Mouse (Mus musculus) embryonic fibroblast, embryonic 13.5 days (primary cell): ENCODE data around the gene Rere. TPM values are rescaled to one million over a fixed set of nuclear protein-coding genes. Genes with fewer than 3 reads are reported as not detected.

Source experiments
- H3K27ac ChIP-seq: 2 replicates; pipeline ENCODE4 v1.5.1; 2012; ENCODE audit warnings: low read length, control low read depth, inconsistent platforms; ENCODE audit not compliant: insufficient read depth
- H3K4me1 ChIP-seq: 2 replicates; pipeline ENCODE4 v1.6.1; 2011; ENCODE audit warnings: low read length; ENCODE audit not compliant: control insufficient read depth, insufficient read depth
- H3K4me3 ChIP-seq: 2 replicates; pipeline ENCODE4 v1.5.1; 2011; ENCODE audit warnings: mild to moderate bottlenecking, control low read depth, low read length; ENCODE audit not compliant: insufficient read depth
- CTCF ChIP-seq: IDR thresholded peaks from 2 replicates; pipeline ENCODE4 v1.5.1; 2011; ENCODE audit warnings: mild to moderate bottlenecking, control low read depth, low read length, moderate library complexity, borderline replicate concordance; ENCODE audit not compliant: insufficient read depth
- POLR2A ChIP-seq: IDR thresholded peaks from 2 replicates; pipeline ENCODE4 v1.6.1; 2011; ENCODE audit warnings: low read depth, mild to moderate bottlenecking, control low read depth, low read length, moderate library complexity
- polyA plus RNA-seq: library from polyadenylated mRNA; stranded (reverse); fragments of >200 nt; gene quantifications from 2 replicates; pipeline ENCODE4 v1.2.4, GENCODE M21; 2011; ENCODE audit warnings: low read depth; ENCODE audit not compliant: missing spikeins, insufficient read length

Rere gene
- polyA plus RNA-seq, 1 experiment = 59.0 TPM

DNA sequence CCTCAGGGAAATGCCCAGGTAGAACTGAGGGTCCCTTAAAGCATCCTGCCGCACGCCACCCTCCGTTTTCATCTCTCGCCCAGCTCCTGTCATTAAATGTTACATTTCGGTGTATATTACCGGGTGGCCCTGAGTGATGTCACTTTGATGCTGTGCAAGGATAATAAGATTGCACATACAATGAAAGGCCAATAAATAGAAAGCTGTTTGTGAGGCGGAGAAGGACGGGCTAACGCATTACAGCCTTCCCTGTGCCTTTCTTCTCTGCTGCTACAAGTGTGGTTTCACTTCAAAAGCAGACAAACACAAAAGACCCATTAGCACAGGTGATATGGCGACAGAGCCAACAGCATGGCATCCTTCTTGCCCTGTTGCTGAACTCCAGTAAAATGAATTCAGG lies 320.0 kb downstream of the Rere start:
- no peak overlapping the region for H3K4me3 ChIP-seq
- H3K27ac ChIP-seq = no peak overlapping the region
- H3K4me1 ChIP-seq = peaks cover 8% of the 10 kb centered on the region; the same call in 1 of the 2 replicates
- TF ChIP-seq CTCF (no peak), POLR2A (no peak)

DNA sequence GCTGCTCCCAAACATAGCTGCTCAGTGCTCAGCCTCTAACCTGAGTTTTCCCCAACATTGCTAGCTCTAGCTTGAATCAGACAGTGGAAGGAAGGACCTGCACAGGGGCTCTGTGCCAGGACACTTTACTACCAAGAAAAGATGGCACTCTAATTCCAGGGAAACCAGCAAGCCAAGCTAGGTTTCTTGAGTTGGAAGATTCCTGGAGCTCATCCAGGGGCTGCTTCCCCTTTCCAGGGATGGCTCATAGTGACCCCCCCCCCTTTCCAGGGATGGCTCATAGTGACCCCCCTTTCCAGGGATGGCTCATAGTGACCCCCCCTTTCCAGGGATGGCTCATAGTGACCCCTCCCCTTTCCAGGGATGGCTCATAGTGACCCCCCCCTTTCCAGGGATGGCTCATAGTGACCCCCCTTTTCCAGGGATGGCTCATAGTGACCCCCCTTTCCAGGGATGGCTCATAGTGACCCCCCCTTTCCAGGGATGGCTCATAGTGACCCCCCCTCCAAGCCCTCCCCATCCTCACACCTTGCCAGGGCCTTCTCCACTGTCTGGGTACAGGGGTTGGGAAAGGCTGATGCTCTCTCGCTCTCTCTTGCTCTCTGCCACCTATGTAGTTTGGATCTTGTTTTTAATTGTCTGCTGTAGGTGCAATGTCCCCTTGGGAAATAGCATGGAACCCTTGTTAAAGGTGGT lies 322.1 kb downstream of the Rere start:
- H3K4me3 ChIP-seq = no peak overlapping the region
- TF ChIP-seq POLR2A (no peak), CTCF (no peak)
- H3K27ac ChIP-seq = no peak overlapping the region
- H3K4me1 ChIP-seq = peaks cover 3% of the 10 kb centered on the region; the same call in 1 of the 2 replicates

DNA sequence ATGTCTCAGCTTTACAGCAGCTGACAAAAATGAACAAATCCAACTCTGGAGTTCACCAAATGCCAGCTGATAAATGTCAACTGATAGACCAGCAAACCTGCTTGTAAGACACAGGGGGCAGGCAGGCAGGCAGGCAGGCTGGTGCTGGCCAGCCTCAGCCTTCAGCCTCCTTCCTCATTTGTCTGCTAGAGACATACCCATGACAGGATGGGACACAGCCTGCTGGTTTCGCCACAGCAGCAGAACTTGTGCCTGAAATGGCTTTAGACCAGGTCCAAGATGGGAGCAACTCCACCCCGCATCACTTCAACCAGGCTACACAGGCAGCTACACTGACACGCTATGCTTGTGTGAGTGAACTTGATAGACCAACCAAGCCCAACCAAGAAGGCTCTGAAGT lies 324.4 kb downstream of the Rere start:
- Histone ChIP-seq H3K27ac (no peak overlapping the region), H3K4me3 (no peak overlapping the region), H3K4me1 (no peaks in the 10 kb centered on the region)
- no peak for TF ChIP-seq CTCF
- no peak for TF ChIP-seq POLR2A

GRCm38 (mm10) chr4:150606449-150607161 lies 325.2 kb downstream of the Rere start:
- Histone ChIP-seq H3K27ac (no peak overlapping the region), H3K4me3 (no peak overlapping the region)
- TF ChIP-seq POLR2A = no peak
- no peak for TF ChIP-seq CTCF

DNA sequence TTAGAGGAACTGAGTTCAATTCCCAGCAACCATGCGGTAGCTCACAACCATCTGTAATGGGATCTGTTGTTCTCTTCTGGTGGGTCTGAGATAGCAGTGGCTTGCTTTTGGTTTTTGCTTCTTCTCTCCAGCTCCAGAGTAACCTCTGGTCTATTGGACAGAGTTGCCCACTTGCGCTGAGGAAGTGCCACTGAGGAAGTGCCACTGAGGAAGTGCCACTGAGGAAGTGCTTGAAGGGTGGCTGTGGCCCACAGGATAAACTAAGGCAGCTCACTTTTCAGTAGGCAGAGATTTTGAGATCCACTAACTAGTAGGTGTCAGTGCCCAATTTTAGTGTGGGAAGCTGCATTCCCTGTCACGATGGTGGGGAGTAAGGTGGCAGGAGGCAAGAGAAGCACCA lies 327.2 kb downstream of the Rere start:
- H3K4me3 ChIP-seq = no peak overlapping the region
- H3K27ac ChIP-seq = no peak overlapping the region
- no peak for TF ChIP-seq POLR2A
- TF ChIP-seq CTCF = no peak
- no peaks in the 10 kb centered on the region for H3K4me1 ChIP-seq

More at GRCm38 (mm10) chr4:150606449-150607161, 325.2 kb downstream of the Rere start:
- H3K4me1 ChIP-seq = no peaks in the 10 kb centered on the region

- no peak overlapping the region for H3K27ac ChIP-seq
- TF ChIP-seq POLR2A (no peak), CTCF (no peak)
- H3K4me3 ChIP-seq = no peak overlapping the region
- H3K4me1 ChIP-seq = no peaks in the 10 kb centered on the region
These were observed 332.3 kb downstream of the Rere start for GRCm38 (mm10) chr4:150613715-150614114.

DNA sequence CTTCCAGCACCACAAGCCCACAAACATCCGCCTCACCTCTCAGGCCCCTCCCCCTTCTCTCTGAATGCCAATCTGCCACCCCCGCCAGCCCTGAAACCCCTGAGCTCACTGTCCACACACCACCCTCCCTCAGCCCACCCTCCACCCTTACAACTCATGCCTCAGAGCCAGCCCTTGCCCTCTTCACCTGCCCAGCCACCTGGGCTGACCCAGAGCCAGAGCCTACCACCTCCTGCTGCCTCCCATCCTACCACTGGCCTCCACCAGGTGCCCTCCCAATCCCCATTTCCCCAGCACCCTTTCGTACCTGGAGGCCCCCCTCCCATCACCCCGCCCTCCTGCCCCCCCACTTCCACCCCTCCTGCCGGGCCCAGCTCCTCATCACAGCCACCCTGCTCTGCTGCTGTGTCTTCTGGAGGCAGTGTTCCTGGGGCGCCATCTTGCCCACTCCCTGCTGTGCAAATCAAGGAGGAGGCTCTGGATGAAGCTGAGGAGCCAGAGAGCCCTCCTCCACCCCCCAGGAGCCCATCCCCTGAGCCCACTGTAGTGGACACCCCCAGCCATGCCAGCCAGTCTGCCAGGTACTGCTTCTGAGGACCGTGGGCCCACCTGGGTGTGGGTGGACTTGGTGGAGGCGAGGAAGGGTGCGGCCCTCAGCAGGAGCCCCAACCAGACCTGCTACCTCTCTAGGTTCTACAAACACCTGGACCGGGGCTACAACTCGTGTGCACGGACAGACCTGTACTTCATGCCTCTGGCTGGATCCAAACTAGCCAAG lies 334.0 kb downstream of the Rere start:
- H3K27ac ChIP-seq = no peak overlapping the region
- TF ChIP-seq POLR2A (no peak), CTCF (no peak)
- no peaks in the 10 kb centered on the region for H3K4me1 ChIP-seq
- no peak overlapping the region for H3K4me3 ChIP-seq

DNA sequence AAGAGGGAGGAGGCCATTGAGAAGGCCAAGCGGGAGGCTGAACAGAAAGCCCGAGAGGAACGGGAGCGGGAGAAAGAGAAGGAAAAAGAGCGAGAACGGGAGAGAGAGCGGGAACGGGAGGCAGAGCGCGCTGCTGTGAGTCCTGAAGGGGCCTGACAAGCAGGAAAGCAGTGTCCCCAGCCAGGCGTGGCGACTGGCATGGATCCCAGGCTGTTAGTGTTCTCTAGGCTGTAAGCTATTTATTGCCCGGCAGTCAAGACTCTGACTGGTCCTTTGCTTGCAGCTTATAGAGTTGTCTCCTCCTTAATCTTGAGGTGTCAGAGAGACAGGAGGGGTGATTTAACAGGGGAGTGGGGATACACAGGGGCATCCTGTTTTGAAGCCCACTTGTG lies 334.6 kb downstream of the Rere start:
- TF ChIP-seq CTCF (no peak), POLR2A (no peak)
- Histone ChIP-seq H3K4me1 (no peaks in the 10 kb centered on the region), H3K4me3 (no peak overlapping the region), H3K27ac (no peak overlapping the region)

DNA sequence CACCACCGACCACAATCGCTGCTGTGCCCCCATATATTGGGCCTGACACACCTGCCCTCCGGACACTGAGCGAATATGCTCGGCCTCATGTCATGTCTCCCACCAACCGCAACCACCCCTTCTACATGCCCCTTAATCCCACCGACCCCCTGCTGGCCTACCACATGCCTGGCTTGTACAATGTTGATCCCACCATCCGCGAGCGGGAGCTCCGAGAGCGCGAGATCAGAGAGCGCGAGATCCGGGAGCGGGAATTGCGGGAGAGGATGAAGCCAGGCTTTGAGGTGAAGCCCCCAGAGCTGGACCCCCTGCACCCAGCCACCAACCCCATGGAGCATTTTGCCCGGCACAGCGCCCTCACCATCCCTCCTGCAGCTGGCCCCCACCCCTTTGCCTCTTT lies 335.4 kb downstream of the Rere start:
- Histone ChIP-seq H3K4me1 (no peaks in the 10 kb centered on the region), H3K27ac (no peak overlapping the region), H3K4me3 (no peak overlapping the region)
- TF ChIP-seq POLR2A (no peak), CTCF (no peak)
